Mouse (Mus musculus): ENCODE measurements around the gene Dnah8.
"Not testable (repeated sequence)": the region's sequence is repeated elsewhere in the genome, so short reads cannot be mapped to it uniquely, and the experiment has no call there.

The Dnah8 gene

DNA sequence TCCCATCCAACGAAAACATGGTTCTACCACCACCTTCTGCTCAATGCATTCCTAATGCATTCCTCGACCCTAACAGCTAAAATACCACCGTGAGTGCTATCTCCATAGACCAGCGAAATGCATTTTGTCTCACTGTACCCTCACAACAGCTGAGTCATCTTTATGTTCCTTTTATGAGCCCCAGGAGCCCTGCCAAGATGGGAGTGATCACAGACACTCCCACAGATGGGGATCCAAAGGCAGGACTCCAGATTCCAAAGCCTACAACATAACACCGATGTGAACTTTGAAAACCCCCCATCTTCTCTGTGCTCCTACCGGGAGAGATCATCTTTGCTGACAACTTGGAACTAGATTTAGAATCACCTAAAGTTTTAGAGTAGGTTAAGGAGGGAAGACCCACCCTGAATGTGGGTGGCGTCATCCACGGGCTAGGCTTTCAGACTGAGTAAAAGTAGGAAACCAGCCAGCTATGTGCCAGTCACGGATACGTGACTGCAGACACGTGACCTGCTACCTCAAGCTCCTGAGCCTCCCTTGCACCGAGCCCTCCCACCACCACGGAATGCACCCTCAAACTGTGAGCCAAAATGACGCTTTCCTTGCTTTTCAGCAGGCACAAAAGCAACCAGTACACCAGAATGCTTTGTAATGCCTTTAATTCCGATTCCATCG, 14.7 kb upstream of the Dnah8 start:
- no peak for DNase-seq (ENCODE audit: low spot score)

DNA sequence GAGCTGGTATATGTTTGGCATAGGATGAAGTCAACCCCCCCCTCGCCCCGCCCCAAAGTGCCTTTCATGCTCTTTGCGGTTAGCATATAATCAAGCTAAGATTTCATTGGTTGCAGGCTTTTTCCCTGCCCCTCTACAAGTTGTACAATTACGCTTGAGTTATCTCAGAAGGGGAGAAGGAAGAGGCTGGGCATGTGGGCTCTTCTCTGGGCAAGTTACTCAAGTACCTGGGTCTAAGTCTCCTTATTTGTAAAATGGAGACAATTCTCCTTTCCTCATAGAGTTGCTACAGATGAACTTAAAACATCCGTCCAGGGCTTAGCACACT, 14.2 kb upstream of the Dnah8 start:
- DNase-seq (ENCODE audit: low spot score): no peak

GRCm38 (mm10) chr17:30610739-30611138, 13.4 kb upstream of the Dnah8 start:
- DNase-seq (ENCODE audit: low spot score): no peak

DNA sequence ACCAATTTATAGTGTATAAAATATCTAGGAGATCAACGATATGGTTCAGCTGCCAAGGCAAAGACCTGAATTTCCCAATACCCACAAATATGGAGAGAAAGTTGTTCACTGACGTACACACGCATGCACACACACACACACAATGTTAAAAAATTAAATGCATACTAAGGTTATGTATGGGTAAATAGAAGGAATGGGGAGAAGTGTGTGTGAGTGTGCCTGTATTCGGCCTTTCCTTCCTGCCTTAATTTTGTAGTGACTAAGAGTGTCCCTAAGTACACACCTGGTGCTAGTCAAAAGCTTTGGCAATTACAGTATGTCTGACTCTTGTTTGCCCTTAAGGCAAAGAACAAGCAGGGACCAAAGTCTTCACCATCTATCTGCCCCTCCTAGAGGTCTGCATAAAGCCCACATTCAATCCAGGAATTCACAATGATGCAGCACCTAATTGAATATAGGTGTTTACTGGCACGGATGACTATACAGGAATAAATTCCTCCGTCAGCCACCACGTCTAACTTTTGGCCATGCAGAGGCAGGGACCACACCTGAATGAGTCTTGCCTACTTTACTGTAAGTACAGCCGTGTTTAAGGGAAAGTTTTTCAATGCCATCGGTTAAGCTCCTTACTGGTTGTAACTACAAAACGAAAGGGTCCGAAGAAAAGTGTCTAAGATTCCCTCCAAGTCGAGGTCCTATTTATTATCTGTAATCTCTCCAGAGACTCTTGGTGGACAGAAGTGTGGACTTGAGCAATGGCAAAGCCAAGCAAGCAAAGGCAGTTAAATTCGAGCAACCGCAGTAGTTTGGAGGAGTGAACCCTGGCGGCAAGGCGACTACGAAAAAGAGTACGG, 12.7 kb upstream of the Dnah8 start:
- DNase-seq (ENCODE audit: low spot score): no peak

GRCm38 (mm10) chr17:30612075-30612859, 11.9 kb upstream of the Dnah8 start:
- DNase-seq (ENCODE audit: low spot score): peak; percentile 99

- DNase-seq (ENCODE audit: low spot score): no peak
Measured at GRCm38 (mm10) chr17:30613350-30613749, 10.8 kb upstream of the Dnah8 start.

GRCm38 (mm10) chr17:30616203-30616602, 8.0 kb upstream of the Dnah8 start:
- DNase-seq (ENCODE audit: low spot score): no peak

- DNase-seq (ENCODE audit: low spot score): no peak
Measured at GRCm38 (mm10) chr17:30618136-30618891, 5.8 kb upstream of the Dnah8 start.

GRCm38 (mm10) chr17:30619153-30619552, 5.0 kb upstream of the Dnah8 start:
- DNase-seq (ENCODE audit: low spot score): no peak

- no peak for DNase-seq (ENCODE audit: low spot score)
Measured at GRCm38 (mm10) chr17:30620548-30620947, 3.6 kb upstream of the Dnah8 start.

GRCm38 (mm10) chr17:30621450-30621849, 2.7 kb upstream of the Dnah8 start:
- DNase-seq (ENCODE audit: low spot score): no peak

DNA sequence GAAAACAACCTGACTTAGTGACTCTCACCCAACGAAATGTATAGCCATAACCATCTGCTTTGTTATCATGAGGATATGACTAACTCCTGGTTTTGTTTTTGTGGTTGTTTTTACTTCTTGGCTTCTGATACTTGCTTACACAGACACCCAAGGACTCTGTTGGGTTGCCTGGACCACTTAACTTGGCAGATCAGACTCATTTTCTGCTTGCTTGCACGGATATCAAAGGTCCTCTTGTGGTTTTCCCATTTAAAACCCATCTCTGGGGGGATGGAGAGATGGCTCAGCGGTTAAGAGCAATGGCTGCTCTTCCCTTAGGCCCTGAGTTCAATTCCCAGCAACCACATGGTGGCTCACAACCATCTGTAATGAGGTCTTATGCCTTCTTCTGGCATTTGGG, 954 bp upstream of the Dnah8 start:
- DNase-seq (ENCODE audit: low spot score): no peak

DNA sequence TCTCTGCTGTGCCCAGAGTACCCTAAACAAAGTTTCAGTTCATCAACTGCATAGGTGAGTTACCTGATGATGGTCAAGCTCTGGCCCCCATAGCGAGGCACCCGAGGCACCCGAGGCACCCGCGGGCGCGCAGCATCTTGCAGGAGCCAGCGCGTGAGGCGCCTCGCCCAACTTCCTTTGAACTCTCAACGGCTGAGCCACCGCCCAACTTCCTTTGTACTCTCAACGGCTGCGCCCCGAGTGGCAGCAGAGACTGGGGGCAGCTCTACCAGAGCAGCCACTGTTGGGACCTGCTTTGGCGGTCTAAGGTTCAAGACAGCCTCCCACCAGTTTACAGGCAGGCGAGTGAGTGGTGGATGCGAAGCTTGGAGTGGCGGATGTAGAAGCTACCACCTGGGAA, 2.6 kb downstream of the Dnah8 start, which contains the start of gene Glo1:
Gene Glo1 (minus strand): TSS at position 153 of the 400 bp plus-strand sequence.
- DNase-seq (ENCODE audit: low spot score): not testable (repeated sequence)

DNA sequence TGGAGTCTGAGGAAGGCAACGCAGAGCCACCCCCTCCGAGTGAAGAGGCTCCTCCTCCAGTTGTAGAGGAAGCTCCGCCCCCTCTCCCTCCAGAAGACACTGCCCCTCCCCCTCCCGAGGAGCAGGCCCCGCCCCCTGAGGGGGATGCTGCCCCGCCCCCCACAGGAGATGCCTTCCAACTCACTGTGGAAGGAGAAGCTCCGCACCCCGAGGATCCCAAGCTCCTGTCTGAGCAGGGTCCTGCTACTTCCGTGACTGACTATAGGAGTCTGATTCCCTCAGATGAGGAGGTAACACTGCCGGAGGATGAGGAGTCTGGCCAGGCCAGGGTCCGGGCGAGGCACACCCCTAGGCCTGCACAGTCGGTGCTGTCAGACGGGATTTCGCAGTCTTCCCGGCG, 11.2 kb downstream of the Dnah8 start:
- DNase-seq (ENCODE audit: low spot score): no peak

DNA sequence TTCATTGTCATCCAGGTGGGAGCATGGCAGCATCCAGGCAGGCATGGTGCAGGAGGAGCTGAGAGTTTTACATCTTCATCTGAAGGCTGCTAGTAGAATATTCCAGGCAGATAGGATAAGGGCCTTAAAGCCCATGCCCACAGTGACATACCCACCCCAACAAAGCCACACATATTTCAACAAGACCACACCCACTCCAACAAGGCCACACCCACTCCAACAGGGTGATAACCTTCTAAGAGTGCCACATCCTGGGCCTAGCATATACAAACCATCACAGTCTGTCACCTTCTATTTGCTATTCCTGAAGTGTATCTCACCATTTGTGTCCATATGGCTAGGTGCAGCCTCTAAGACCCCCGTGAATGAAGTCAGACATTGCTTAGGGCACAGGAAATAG, 13.6 kb downstream of the Dnah8 start:
- no peak for DNase-seq (ENCODE audit: low spot score)

DNA sequence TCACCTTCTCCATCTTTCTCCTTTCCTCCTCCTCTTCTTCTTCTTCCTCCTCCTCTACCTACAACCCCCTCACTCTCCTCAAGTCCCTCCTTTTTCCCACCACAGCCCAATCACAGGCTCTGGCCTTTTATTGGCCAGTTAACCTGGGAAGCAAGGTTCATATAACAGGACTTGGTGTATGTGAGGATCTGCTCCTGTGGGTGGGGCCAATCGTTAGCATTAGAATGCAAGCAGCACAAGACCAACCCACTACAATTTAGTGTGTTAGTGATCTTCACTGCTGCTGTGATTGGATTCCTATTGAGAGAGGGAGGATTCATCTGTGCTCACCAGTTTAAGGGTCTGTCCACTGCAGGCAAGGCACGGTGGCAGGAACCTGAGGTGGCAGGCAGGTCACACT, 14.8 kb downstream of the Dnah8 start:
- no peak for DNase-seq (ENCODE audit: low spot score)

DNA sequence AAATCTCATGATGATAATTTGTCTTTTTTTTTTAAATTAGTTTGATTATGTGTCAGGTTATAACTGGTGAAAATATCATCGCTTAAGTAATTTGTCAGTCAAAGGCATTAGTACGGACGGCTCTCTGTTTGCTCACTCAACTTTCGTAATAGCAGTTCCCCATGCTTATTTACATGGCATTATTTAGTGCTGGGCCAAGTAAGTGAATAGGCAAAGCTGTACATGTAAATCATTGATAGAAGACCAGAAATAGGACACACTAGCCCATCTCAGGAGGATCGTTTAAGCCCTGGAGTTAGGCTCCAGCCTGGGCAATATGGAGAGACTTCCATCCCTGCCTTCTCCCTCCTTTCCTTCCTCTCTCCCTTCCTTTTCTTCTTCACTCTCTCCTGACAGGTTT, 16.7 kb downstream of the Dnah8 start:
- no peak for DNase-seq (ENCODE audit: low spot score)

DNA sequence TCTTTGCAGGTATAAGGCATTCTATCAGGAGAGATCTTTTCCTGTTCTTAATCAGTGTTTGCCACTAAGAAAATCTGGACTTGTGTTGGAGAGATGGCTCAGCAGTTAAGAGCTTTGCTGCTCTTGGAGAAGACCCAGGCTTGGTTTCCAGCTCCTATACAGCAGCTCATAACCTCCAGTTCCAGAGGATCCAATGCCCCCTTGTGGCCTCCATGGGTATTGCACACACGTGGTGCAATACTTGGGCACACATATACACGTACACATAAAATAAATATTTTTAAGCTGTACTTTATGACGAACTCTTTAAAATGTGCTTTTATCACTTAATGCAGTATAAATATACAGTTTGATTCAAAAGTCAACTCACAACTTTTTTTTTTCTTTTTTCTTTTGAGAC, 24.6 kb downstream of the Dnah8 start:
- no peak for DNase-seq (ENCODE audit: low spot score)

GRCm38 (mm10) chr17:30653010-30653409, 28.9 kb downstream of the Dnah8 start:
- DNase-seq (ENCODE audit: low spot score): no peak

GRCm38 (mm10) chr17:30657530-30658151, 33.5 kb downstream of the Dnah8 start:
- no peak for DNase-seq (ENCODE audit: low spot score)

- DNase-seq (ENCODE audit: low spot score): peak; percentile 53
Measured at GRCm38 (mm10) chr17:30658152-30658544, 34.0 kb downstream of the Dnah8 start.

- no peak for DNase-seq (ENCODE audit: low spot score)
Measured at GRCm38 (mm10) chr17:30662131-30662530, 38.0 kb downstream of the Dnah8 start.

Data from ovary, adult 18-20 months (tissue).